Mouse (Mus musculus) lung, embryonic 16.5 days (tissue): ENCODE results near the gene Bpifb9a. TPM values are rescaled to one million over a fixed set of nuclear protein-coding genes. Genes with fewer than 3 reads are reported as not detected.
A peak's percentile ranks its signal among the peaks of the same experiment; 100 is the strongest.
"Not testable (repeated sequence)": the region's sequence is repeated elsewhere in the genome, so short reads cannot be mapped to it uniquely, and the experiment has no call there.

Experiments used
- ATAC-seq: fragments of 200-750 bp; cut with Nextera tagmentation; 2 replicates; pipeline ENCODE4 v1.8.0; 2017; ENCODE audit warnings: low read depth, mild to moderate bottlenecking, moderate library complexity
- H3K27ac ChIP-seq: fragments of 300-500 bp; sonication (generic); 2 replicates; pipeline ENCODE4 v1.5.1; 2014; ENCODE audit warnings: mild to moderate bottlenecking, control low read depth, low read length
- H3K27me3 ChIP-seq: fragments of 300-500 bp; sonication (generic); 2 replicates; pipeline ENCODE4 v1.6.1; 2014; ENCODE audit warnings: low read depth, low read length, mixed read lengths; ENCODE audit not compliant: control insufficient read depth, insufficient read depth
- H3K36me3 ChIP-seq: fragments of 300-500 bp; sonication (generic); 2 replicates; pipeline ENCODE4 v1.6.1; 2014; ENCODE audit warnings: low read length; ENCODE audit not compliant: control insufficient read depth, insufficient read depth
- H3K4me1 ChIP-seq: fragments of 300-500 bp; sonication (generic); replicated peaks from 2 replicates; pipeline ENCODE4 v1.6.1; 2014; ENCODE audit warnings: low read length, mixed read lengths; ENCODE audit not compliant: control insufficient read depth, insufficient read depth
- H3K4me2 ChIP-seq: fragments of 300-500 bp; sonication (generic); 2 replicates; pipeline ENCODE4 v1.6.1; 2014; ENCODE audit warnings: low read depth, low read length, control low read depth
- H3K4me3 ChIP-seq: fragments of 300-500 bp; sonication (generic); 2 replicates; pipeline ENCODE4 v1.5.1; 2014; ENCODE audit warnings: mild to moderate bottlenecking, low read length, control low read depth
- H3K9ac ChIP-seq: fragments of 300-500 bp; sonication (generic); 2 replicates; pipeline ENCODE4 v1.6.1; 2014; ENCODE audit warnings: low read length, control low read depth
- H3K9me3 ChIP-seq: fragments of 300-500 bp; sonication (generic); 2 replicates; pipeline ENCODE4 v1.6.1; 2016; ENCODE audit warnings: low read length; ENCODE audit not compliant: control insufficient read depth
- WGBS: fragments of 180-500 bp; shearing (Covaris S2); extraction: QIAGEN DNeasy Blood & Tissue Kit; methylation state at CpG from one replicate; pipeline ENCODE4 v1.1.7; 2014; 5-methylcytosine and 5-hydroxymethylcytosine counted together
- polyA plus RNA-seq: library from polyadenylated mRNA; unstranded; fragments of >200 nt; fragmentation: Nextera tagmentation; extraction: Ambion mirVana; gene quantifications from 2 replicates; pipeline ENCODE4 v1.2.1, GENCODE M21; 2015

Bpifb9a gene
- polyA plus RNA-seq, 1 experiment from 2014 or later: not detected

DNA sequence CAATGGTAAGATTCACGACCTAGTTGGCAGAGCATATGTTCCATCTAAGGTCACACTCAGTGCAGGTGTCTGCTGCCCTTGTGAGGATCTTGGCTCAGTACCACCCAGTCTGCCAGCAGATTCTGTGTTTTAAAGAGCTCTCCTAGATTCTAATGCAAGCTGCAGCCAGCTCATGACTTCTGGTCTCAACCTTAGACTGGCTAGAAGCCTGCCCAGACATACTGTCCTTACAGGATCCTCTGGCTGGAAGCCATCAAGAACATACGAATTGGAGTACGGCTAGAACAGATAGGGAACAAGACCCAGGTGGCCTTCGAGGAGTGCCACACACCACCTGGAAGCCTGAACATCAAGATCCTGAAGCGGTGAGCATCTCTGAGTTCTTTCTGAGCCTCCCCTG is 29.8 kb upstream of the Bpifb9a start:
- Histone ChIP-seq H3K4me1 (peaks cover 12% of the 10 kb centered on the region), H3K9ac (no peak overlapping the region), H3K27me3 (no peaks in the 10 kb centered on the region), H3K27ac (no peak overlapping the region), H3K9me3 (no peaks in the 10 kb centered on the region), H3K4me2 (no peak overlapping the region), H3K36me3 (no peaks in the 10 kb centered on the region), H3K4me3 (no peak overlapping the region)
- WGBS: 74% methylated on average over 5 of the region's 5 CpGs
- no peak for ATAC-seq

DNA sequence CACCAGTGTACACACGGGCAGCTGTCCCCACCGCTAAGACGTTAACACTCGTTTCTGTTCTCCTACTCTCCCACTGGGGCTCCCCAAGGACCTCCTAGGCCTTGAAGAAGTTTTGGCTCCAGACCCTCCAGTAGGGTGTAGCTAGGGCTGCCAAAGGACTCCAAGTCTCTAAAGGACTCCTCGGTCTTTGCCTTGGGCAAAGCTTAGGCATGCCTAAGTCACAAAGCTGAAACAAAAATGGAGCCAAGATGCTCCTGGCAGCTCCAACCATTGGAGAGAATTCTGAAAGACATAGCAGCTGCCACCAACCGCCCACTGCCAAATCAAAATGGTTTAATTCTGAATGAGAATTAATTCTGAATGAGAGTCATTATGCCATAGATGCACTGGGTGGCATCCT is 24.2 kb upstream of the Bpifb9a start:
- no peaks in the 10 kb centered on the region for H3K27me3 ChIP-seq
- no peaks in the 10 kb centered on the region for H3K4me1 ChIP-seq
- no peak overlapping the region for H3K4me3 ChIP-seq
- H3K9ac ChIP-seq: no peak overlapping the region
- H3K4me2 ChIP-seq: no peak overlapping the region
- no peaks in the 10 kb centered on the region for H3K9me3 ChIP-seq
- no peak overlapping the region for H3K27ac ChIP-seq
- ATAC-seq: no peak
- WGBS: 87% methylated on average over 6 of the region's 6 CpGs
- no peaks in the 10 kb centered on the region for H3K36me3 ChIP-seq

DNA sequence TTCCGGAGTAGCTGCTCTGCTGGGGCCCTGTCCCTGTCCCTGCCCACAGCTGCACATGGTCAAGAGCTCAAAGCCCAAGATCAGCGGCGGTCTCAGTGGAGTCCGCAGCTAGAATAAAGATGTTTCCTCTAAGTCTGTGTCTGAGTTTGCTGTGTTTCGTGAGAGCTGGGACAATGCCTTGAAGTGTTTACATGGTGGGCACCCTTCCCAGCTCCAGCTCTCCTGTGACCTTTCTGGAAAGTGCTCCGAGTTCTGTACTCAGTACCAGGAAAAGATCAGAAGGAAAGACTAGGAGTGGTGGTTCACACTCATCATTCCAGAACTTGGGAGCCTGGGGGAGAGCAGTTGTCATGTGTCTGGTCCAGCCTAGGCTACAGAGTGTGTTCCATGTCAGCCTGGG is 16.9 kb upstream of the Bpifb9a start:
- peak; percentile 34; the same call in 1 of the 2 replicates for ATAC-seq
- Histone ChIP-seq H3K4me3 (no peak overlapping the region), H3K4me1 (no peaks in the 10 kb centered on the region), H3K27ac (no peak overlapping the region), H3K4me2 (no peak overlapping the region), H3K9ac (no peak overlapping the region), H3K36me3 (no peaks in the 10 kb centered on the region), H3K9me3 (no peaks in the 10 kb centered on the region), H3K27me3 (no peaks in the 10 kb centered on the region)
- 48% methylated on average over 6 of the region's 6 CpGs for WGBS

DNA sequence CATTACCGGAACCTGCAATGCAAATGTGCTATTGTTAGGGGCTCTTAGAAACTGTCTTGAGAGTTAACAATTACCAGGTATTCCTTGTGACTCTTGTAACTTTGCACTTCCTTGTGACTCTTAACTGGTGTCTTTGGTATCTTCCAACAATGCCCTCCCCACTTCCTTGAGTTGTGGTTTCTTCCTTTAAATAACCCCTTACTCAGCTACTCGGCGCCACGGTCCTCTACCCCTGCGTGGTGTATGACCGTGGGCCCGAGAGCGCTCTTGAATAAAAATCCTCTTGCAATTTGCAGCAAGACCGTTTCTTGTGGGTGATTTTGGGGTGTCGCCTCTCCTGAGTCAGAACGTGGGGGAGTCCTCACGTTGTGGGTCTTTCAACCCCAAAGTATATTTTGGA is 14.9 kb upstream of the Bpifb9a start:
- H3K4me3 ChIP-seq, H3K36me3 ChIP-seq, H3K4me2 ChIP-seq, ATAC-seq, H3K27ac ChIP-seq, H3K9ac ChIP-seq, H3K4me1 ChIP-seq, H3K27me3 ChIP-seq, H3K9me3 ChIP-seq: not testable (repeated sequence)
- WGBS: 93% methylated on average over 11 of the region's 12 CpGs

DNA sequence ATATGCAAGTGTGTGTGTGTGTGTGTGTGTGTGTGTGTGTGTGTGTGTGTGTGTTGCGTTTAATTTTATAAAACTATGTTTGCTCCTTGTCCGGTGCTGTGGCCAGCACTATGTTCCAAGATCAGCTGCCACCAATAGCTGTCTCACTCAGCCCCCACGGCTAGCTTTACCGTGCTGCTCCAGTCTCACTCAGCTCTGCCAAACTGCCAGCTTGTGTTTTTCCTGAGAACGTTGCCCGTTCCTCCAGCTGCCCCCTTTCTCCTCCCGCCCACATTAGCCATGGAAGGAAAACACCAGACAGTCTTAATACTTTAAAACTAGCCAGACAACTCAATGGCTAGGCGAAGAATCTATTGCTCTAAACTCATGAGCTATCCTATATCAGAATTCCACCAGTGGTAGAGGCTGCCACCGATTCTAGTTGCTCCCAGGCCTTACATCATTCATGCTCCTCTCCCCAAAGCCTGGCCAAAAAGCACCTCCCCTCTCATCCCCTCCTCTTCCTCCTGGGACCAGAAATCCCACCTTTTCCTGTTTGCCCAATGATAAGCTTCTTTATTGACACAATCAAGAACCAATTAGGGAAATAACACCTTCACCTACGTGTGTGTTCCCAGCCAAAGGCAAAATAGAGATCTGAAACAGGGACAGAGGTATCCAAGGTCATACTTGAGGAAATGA is 14.2 kb upstream of the Bpifb9a start:
- no peaks in the 10 kb centered on the region for H3K27me3 ChIP-seq
- 80% methylated on average over 10 of the region's 10 CpGs for WGBS
- no peak overlapping the region for H3K9ac ChIP-seq

DNA sequence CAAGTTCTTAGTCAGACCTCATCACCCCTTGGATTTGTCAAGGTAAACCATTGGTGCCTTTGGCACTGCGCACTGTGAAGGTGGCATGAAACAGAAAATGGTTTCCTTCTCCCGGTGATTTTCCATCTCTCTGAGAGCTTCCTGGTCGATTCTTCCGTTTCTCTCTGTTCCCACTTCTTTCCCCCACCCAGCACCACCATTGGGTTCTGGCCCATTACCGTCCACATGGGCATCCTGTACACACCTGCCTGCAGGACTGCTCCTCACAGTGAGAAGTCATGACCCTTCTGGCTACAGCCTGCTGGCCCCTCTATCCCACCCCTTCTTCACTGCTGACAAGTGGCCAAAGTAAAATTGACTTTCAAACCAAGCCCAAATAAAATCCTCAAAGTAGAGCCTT is 12.3 kb upstream of the Bpifb9a start:
- no peak overlapping the region for H3K4me2 ChIP-seq
- ATAC-seq: no peak
- H3K27ac ChIP-seq: no peak overlapping the region
- H3K9me3 ChIP-seq: no peaks in the 10 kb centered on the region
- no peak overlapping the region for H3K9ac ChIP-seq
- H3K36me3 ChIP-seq: no peaks in the 10 kb centered on the region
- WGBS: 92% methylated on average over 5 of the region's 5 CpGs
- no peaks in the 10 kb centered on the region for H3K4me1 ChIP-seq
- H3K4me3 ChIP-seq: no peak overlapping the region
- no peaks in the 10 kb centered on the region for H3K27me3 ChIP-seq

More for the DNA sequence above, 14.2 kb upstream of the Bpifb9a start:
- no peaks in the 10 kb centered on the region for H3K4me1 ChIP-seq
- H3K27ac ChIP-seq: no peak overlapping the region
- no peak overlapping the region for H3K4me2 ChIP-seq
- no peaks in the 10 kb centered on the region for H3K36me3 ChIP-seq
- no peak overlapping the region for H3K4me3 ChIP-seq
- ATAC-seq: no peak
- no peaks in the 10 kb centered on the region for H3K9me3 ChIP-seq

DNA sequence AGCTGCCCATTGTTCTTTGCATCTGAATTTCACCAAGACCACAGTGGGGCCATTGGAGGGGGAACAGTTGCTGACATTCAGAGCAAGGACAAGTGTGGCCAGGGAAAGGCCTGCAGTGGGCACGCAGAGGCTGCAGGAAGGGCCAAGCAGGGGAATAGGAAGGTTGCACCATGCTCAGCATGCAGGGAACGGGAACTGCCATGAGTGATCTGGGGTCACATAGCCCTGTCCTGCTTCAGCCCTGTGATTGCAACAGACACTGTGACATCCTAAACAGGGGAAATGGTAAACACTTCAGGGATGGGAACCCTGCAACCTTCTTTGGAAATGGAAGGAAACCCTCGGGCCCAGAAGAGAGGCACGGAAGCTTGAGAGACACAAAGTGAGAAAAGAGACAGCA is 2.4 kb upstream of the Bpifb9a start:
- not testable (repeated sequence) for H3K4me2 ChIP-seq, H3K4me3 ChIP-seq, H3K36me3 ChIP-seq, H3K4me1 ChIP-seq, H3K27ac ChIP-seq, H3K9me3 ChIP-seq, H3K9ac ChIP-seq, ATAC-seq, H3K27me3 ChIP-seq
- 88% methylated on average over 2 of the region's 4 CpGs for WGBS

DNA sequence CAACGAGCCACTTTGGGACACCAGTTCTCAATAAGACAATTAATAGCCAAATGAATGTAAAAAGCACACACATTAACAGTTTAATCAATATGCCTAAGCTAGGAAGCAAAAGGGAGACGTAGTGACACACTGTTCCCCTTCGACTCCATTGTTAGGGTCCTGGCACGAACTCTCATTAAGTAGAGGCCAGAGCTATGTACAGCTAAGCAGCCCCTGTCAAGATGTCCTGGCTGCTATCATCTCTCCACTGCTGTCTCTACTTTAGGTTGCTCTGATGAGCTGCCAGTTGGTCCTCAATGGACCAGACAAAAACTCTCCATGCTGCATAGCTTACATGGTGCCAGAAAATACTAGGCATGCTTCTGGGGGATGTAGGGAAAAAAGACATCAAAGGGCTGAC is 1.9 kb upstream of the Bpifb9a start:
- H3K4me1 ChIP-seq: no peaks in the 10 kb centered on the region
- H3K27me3 ChIP-seq: no peaks in the 10 kb centered on the region
- no peak overlapping the region for H3K27ac ChIP-seq
- no peaks in the 10 kb centered on the region for H3K9me3 ChIP-seq
- no peak overlapping the region for H3K9ac ChIP-seq
- H3K36me3 ChIP-seq: no peaks in the 10 kb centered on the region
- no peak for ATAC-seq
- no peak overlapping the region for H3K4me3 ChIP-seq
- no peak overlapping the region for H3K4me2 ChIP-seq
- 71% methylated on average over 4 of the region's 4 CpGs for WGBS

DNA sequence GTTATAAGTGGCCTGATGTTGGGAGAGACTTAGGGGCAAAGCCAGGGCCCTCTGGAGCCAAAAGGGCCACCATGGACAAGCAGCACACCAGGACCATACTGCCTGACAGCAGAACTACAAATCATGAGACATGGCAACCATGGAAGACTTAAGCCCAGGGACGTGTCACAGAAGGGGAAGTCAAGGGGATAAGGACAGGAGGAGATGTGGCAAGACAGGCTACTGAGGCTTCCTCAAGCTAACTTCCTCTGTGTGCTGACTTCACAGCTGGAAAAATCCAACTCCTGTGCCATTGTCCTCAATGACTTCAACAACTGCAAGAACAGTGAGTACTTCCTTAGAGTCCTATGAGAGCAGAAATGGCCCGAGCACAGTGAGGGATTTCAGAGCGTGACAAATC is 6.7 kb downstream of the Bpifb9a start:
- not testable (repeated sequence) for H3K27me3 ChIP-seq, H3K4me2 ChIP-seq, H3K9me3 ChIP-seq, H3K4me1 ChIP-seq, H3K9ac ChIP-seq, H3K4me3 ChIP-seq, ATAC-seq, H3K36me3 ChIP-seq, H3K27ac ChIP-seq
- WGBS: 74% methylated on average over 3 of the region's 3 CpGs

DNA sequence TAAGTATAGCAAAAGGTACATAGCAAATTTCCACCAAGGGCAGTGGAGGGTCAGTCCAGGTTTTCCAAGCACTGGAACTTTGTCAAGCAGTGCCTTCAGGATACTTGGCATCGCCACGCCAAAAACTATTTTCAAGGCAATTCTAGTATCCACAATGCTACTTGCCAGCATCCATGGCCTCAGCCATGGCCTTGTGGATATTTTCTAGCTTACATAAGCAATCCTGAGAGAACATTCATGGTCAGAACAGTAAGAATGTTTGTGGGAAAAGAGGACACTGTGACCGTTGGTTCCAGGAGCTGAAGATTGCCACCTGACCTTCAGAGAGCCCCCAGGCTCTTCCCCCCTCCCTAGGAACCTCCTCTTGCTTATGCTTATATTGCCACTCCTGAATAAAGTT is 34.2 kb downstream of the Bpifb9a start:
- H3K4me3 ChIP-seq, H3K4me1 ChIP-seq, H3K9ac ChIP-seq, H3K27me3 ChIP-seq, H3K9me3 ChIP-seq, H3K4me2 ChIP-seq, H3K27ac ChIP-seq, H3K36me3 ChIP-seq, ATAC-seq: not testable (repeated sequence)
- 78% methylated on average over 3 of the region's 3 CpGs for WGBS
